Mouse (Mus musculus) heart, embryonic 13.5 days (tissue): Measurements from ENCODE around the gene Fam160a1. TPM values are rescaled to one million over a fixed set of nuclear protein-coding genes. Genes with fewer than 3 reads are reported as not detected.
A peak's percentile ranks its signal among the peaks of the same experiment; 100 is the strongest.

Experiments used
- ATAC-seq: fragments of 200-750 bp; cut with Nextera tagmentation; 2 replicates; pipeline ENCODE4 v1.8.0; 2017; ENCODE audit warnings: moderate TSS enrichment; ENCODE audit not compliant: insufficient number of reproducible peaks, low FRiP score, low TSS enrichment; ENCODE audit errors: extremely low read depth
- H3K27ac ChIP-seq: fragments of 300-500 bp; sonication (generic); replicated peaks from 2 replicates; pipeline ENCODE4 v1.5.1; 2015; ENCODE audit warnings: moderate library complexity, mild to moderate bottlenecking, inconsistent platforms
- H3K27me3 ChIP-seq: fragments of 300-500 bp; sonication (generic); replicated peaks from 2 replicates; pipeline ENCODE4 v1.6.1; 2015; ENCODE audit warnings: mild to moderate bottlenecking, inconsistent platforms
- H3K36me3 ChIP-seq: fragments of 300-500 bp; sonication (generic); 2 replicates; pipeline ENCODE4 v1.6.1; 2015; ENCODE audit warnings: mild to moderate bottlenecking, inconsistent platforms
- H3K4me1 ChIP-seq: fragments of 300-500 bp; sonication (generic); 2 replicates; pipeline ENCODE4 v1.6.1; 2015; ENCODE audit warnings: inconsistent platforms
- H3K4me2 ChIP-seq: fragments of 300-500 bp; sonication (generic); 2 replicates; pipeline ENCODE4 v1.6.1; 2015; ENCODE audit warnings: inconsistent platforms, mild to moderate bottlenecking, moderate library complexity
- H3K4me3 ChIP-seq: fragments of 300-500 bp; sonication (generic); 2 replicates; pipeline ENCODE4 v1.5.1; 2015; ENCODE audit warnings: moderate library complexity, mild to moderate bottlenecking, inconsistent platforms
- H3K9ac ChIP-seq: fragments of 300-500 bp; sonication (generic); 2 replicates; pipeline ENCODE4 v1.6.1; 2015; ENCODE audit warnings: inconsistent platforms, mild to moderate bottlenecking, moderate library complexity
- H3K9me3 ChIP-seq: fragments of 300-500 bp; sonication (generic); 2 replicates; pipeline ENCODE4 v1.6.1; 2016; ENCODE audit warnings: inconsistent platforms
- WGBS: fragments of 180-500 bp; shearing (Covaris S2); methylation state at CpG from one replicate; pipeline ENCODE4 v1.1.7; 2015; ENCODE audit warnings: mixed read lengths; 5-methylcytosine and 5-hydroxymethylcytosine counted together
- polyA plus RNA-seq: library from polyadenylated mRNA; unstranded; fragments of >200 nt; fragmentation: Nextera tagmentation; extraction: Ambion mirVana; gene quantifications from 2 replicates; pipeline ENCODE4 v1.2.1, GENCODE M21; 2015

Gene Fam160a1
- polyA plus RNA-seq, 1 experiment from 2014 or later, result 3.5 TPM

- no peak for ATAC-seq
- Histone ChIP-seq H3K27me3 (no peaks in the 10 kb centered on the region), H3K4me1 (peaks cover 27% of the 10 kb centered on the region), H3K9me3 (no peaks in the 10 kb centered on the region), H3K36me3 (no peaks in the 10 kb centered on the region), H3K27ac (peak overlapping the region; percentile 55; the same call in 1 of the 2 replicates), H3K9ac (0 out of 2 replicates have a peak overlapping the region, but pooled peaks have one; percentile 15), H3K4me3 (no peak overlapping the region), H3K4me2 (0 out of 2 replicates have a peak overlapping the region, but pooled peaks have one; percentile 7)
- WGBS, result 48% methylated on average over 8 of the region's 8 CpGs
These were observed 137.7 kb downstream of the Fam160a1 start for GRCm38 (mm10) chr3:85679312-85679933.

GRCm38 (mm10) chr3:85677952-85678351, 139.1 kb downstream of the Fam160a1 start:
- Histone ChIP-seq H3K27me3 (no peaks in the 10 kb centered on the region), H3K4me3 (no peak overlapping the region), H3K36me3 (no peaks in the 10 kb centered on the region), H3K9ac (no peak overlapping the region), H3K9me3 (no peaks in the 10 kb centered on the region), H3K4me1 (peaks cover 30% of the 10 kb centered on the region), H3K4me2 (no peak overlapping the region), H3K27ac (no peak overlapping the region)
- WGBS, result 75% methylated on average over 3 of the region's 3 CpGs
- ATAC-seq, result no peak

- no peaks in the 10 kb centered on the region; the same call in 1 of the 2 replicates for H3K36me3 ChIP-seq
- no peak overlapping the region for H3K9ac ChIP-seq
- no peak overlapping the region for H3K27ac ChIP-seq
- no peak overlapping the region for H3K4me3 ChIP-seq
- ATAC-seq, result no peak
- WGBS, result 65% methylated on average over 8 of the region's 8 CpGs
- H3K27me3 ChIP-seq, result no peaks in the 10 kb centered on the region
- H3K9me3 ChIP-seq, result no peaks in the 10 kb centered on the region
- H3K4me2 ChIP-seq, result no peak overlapping the region
- peaks cover 30% of the 10 kb centered on the region for H3K4me1 ChIP-seq
These were observed 140.0 kb downstream of the Fam160a1 start for GRCm38 (mm10) chr3:85677133-85677532.

- H3K27ac ChIP-seq, result no peak overlapping the region
- no peaks in the 10 kb centered on the region for H3K27me3 ChIP-seq
- WGBS, result 90% methylated on average over 6 of the region's 6 CpGs
- H3K9me3 ChIP-seq, result no peaks in the 10 kb centered on the region
- H3K36me3 ChIP-seq, result no peaks in the 10 kb centered on the region; the same call in 1 of the 2 replicates
- H3K9ac ChIP-seq, result no peak overlapping the region
- ATAC-seq, result no peak
- no peak overlapping the region for H3K4me3 ChIP-seq
- peaks cover 25% of the 10 kb centered on the region for H3K4me1 ChIP-seq
- H3K4me2 ChIP-seq, result no peak overlapping the region
These were observed 147.2 kb downstream of the Fam160a1 start for GRCm38 (mm10) chr3:85669844-85670243.

GRCm38 (mm10) chr3:85667683-85668082, 149.4 kb downstream of the Fam160a1 start:
- no peak overlapping the region for H3K4me3 ChIP-seq
- WGBS, result 92% methylated on average over 6 of the region's 6 CpGs
- H3K27me3 ChIP-seq, result no peaks in the 10 kb centered on the region
- no peaks in the 10 kb centered on the region for H3K9me3 ChIP-seq
- H3K9ac ChIP-seq, result no peak overlapping the region
- H3K4me1 ChIP-seq, result peaks cover 21% of the 10 kb centered on the region
- H3K36me3 ChIP-seq, result no peaks in the 10 kb centered on the region; the same call in 1 of the 2 replicates
- no peak for ATAC-seq
- H3K4me2 ChIP-seq, result no peak overlapping the region
- H3K27ac ChIP-seq, result peak overlapping the region; percentile 64; the same call in 1 of the 2 replicates

DNA sequence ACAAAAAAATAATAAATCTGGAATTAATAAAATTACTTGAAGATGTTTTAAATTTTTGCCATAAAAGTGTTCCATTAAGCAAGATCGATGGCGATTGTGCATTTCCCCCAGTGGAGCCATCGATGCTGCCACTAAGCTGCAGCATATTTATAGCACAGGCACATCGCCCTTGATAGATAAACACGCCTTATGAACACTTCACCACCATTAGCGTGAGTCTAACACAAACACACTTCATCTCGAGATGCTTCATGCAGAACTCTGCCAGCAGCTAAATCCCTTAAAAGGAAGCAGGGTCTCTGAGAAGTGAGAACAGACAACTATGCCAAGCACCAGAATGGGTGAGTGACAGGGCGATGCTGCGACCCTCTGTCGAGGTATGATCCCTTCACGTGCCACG, 150.4 kb downstream of the Fam160a1 start:
- peak overlapping the region; percentile 64 for H3K27ac ChIP-seq
- no peaks in the 10 kb centered on the region for H3K36me3 ChIP-seq
- peaks cover 31% of the 10 kb centered on the region for H3K4me1 ChIP-seq
- WGBS, result 38% methylated on average over 12 of the region's 12 CpGs
- ATAC-seq, result no peak
- H3K4me2 ChIP-seq, result peak overlapping the region; percentile 43
- H3K27me3 ChIP-seq, result no peaks in the 10 kb centered on the region
- H3K9ac ChIP-seq, result 0 out of 2 replicates have a peak overlapping the region, but pooled peaks have one; percentile 8
- no peaks in the 10 kb centered on the region for H3K9me3 ChIP-seq
- no peak overlapping the region for H3K4me3 ChIP-seq

DNA sequence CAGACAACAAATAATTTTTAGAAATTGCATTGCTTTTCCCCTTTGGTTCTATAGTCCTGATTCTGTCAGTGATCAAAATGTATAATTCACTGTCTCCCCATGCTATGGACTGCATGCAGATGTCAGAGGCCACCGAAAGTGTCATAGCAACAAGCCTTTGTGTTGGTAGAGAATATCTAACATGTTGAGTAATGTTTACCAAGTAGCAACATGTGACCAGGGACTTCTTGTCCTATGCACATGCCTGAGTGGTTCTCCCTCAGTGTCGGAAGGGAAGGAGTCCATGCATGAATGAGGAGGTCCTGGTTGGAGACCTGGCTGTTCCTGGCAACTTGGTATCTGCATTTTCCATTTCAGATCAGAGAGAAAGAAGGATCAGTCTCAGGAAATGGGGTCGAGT, 150.9 kb downstream of the Fam160a1 start:
- H3K4me3 ChIP-seq, result no peak overlapping the region
- no peak for ATAC-seq
- no peaks in the 10 kb centered on the region for H3K27me3 ChIP-seq
- WGBS, result 53% methylated on average over 3 of the region's 3 CpGs
- H3K9ac ChIP-seq, result no peak overlapping the region
- peaks cover 31% of the 10 kb centered on the region for H3K4me1 ChIP-seq
- H3K4me2 ChIP-seq, result no peak overlapping the region
- no peaks in the 10 kb centered on the region for H3K36me3 ChIP-seq
- H3K9me3 ChIP-seq, result no peaks in the 10 kb centered on the region
- no peak overlapping the region for H3K27ac ChIP-seq

DNA sequence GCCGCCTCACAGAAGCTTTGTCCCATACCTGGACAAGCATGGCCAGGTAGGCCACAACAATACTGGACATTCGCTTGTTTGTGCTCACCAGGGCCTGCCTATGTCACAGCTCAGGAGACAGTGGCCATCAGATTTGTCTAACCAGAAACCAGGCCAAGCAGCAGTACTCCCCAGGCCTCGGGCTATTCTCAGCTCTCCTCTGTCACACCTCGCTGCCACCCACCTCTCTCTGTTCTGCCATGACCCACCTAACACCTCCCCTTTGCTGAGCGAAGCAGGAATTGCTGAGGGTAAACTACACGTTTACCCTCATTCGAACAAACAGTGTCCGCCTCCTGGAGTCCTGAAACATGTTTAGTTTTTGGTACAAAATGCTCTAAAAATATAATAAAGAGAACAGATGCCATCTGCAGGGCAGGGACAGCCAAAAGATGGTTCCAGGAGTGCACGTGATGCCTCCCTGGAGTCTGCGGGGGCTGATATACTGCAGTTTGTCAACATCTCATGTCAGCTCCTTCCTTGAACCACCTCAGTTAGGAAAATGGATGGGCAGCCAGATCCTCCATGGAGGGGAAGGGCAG, 152.4 kb downstream of the Fam160a1 start:
- Histone ChIP-seq H3K9ac (no peak overlapping the region), H3K4me3 (no peak overlapping the region), H3K4me2 (no peak overlapping the region), H3K9me3 (no peaks in the 10 kb centered on the region), H3K36me3 (no peaks in the 10 kb centered on the region), H3K4me1 (peaks cover 37% of the 10 kb centered on the region), H3K27ac (0 out of 2 replicates have a peak overlapping the region, but pooled peaks have one; percentile 8), H3K27me3 (no peaks in the 10 kb centered on the region)
- 70% methylated on average over 10 of the region's 10 CpGs for WGBS
- no peak for ATAC-seq

DNA sequence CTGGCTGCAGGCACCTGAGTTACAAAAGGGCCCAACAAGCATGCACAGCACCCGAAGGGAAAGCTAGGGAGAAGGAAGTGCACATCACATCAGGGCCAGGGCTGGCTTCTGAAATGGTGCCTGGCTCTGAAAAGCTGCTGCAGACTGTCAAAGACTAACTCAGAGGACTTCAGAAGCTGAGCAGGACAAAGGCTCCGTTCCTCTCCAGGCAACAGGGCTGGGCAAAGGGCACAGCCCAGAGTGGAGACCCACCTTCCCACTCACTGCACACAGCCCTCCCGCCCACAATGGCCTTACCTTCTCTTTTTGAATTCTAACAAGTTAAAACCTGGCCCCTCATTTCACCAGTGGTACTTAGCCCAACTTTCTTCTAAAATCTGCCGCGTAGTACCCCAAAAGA, 153.3 kb downstream of the Fam160a1 start:
- no peak for ATAC-seq
- Histone ChIP-seq H3K4me3 (no peak overlapping the region), H3K9ac (no peak overlapping the region), H3K27me3 (no peaks in the 10 kb centered on the region), H3K36me3 (no peaks in the 10 kb centered on the region), H3K9me3 (no peaks in the 10 kb centered on the region), H3K27ac (no peak overlapping the region), H3K4me1 (peaks cover 43% of the 10 kb centered on the region), H3K4me2 (no peak overlapping the region)
- WGBS, result 80% methylated on average over 5 of the region's 5 CpGs

DNA sequence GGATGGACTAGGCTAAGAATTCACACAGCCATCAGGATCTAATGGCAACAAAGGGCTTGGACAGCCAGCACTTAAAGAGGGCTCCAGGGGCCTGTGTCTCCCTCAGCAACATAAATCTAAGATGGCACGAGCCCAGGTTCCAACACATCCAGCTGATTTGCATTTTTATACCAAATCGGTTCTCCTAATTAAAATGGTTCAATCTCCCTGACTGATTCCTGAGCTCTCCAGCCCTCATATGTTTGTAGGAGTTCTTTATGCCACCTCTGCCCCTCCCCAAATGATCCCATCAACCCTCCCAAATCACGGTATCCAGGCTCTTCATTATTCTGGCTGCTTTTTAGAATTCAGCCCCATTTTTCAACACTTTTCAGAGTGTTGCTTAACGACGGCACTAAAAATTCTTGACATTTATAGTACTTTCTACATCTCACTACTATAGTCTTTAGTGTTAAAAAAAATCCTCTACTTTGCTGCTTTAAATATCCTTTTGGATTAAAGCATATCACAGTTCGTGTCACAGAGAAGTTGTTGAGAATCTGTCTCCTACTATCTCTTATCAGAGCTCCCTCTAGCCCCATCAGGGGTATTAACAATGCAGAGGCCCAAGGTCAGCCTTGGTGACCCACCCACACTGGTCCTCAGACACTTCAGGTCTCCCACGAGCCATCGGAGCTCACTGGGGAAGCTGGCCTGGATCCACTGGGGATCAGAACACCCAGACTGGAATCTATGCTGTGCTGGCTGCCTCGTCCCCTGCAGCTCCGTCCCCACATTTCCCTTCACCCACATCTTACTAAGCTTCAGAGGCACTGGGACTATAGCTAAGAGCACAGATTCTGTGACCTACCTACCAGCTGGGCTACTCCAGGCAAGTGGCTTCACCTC, 154.9 kb downstream of the Fam160a1 start:
- no peaks in the 10 kb centered on the region for H3K9me3 ChIP-seq
- H3K27me3 ChIP-seq, result no peaks in the 10 kb centered on the region
- H3K4me2 ChIP-seq, result no peak overlapping the region
- no peak overlapping the region for H3K27ac ChIP-seq
- H3K4me1 ChIP-seq, result peaks cover 52% of the 10 kb centered on the region
- 57% methylated on average over 10 of the region's 10 CpGs for WGBS
- no peak for ATAC-seq
- no peak overlapping the region for H3K9ac ChIP-seq
- no peak overlapping the region for H3K4me3 ChIP-seq
- no peaks in the 10 kb centered on the region for H3K36me3 ChIP-seq

GRCm38 (mm10) chr3:85659681-85660080, 157.4 kb downstream of the Fam160a1 start:
- H3K4me1 ChIP-seq, result peaks cover 46% of the 10 kb centered on the region
- no peak overlapping the region for H3K4me3 ChIP-seq
- no peak for ATAC-seq
- no peaks in the 10 kb centered on the region for H3K9me3 ChIP-seq
- no peak overlapping the region for H3K4me2 ChIP-seq
- no peaks in the 10 kb centered on the region for H3K27me3 ChIP-seq
- H3K36me3 ChIP-seq, result peaks cover 5% of the 10 kb centered on the region
- 73% methylated on average over 7 of the region's 7 CpGs for WGBS
- no peak overlapping the region for H3K9ac ChIP-seq
- no peak overlapping the region for H3K27ac ChIP-seq
